Mouse (Mus musculus) embryonic facial prominence, embryonic 10.5 days (tissue): ENCODE measurements around the gene Gm4881. TPM values are rescaled to one million over a fixed set of nuclear protein-coding genes. Genes with fewer than 3 reads are reported as not detected.
"Not testable (repeated sequence)": the region's sequence is repeated elsewhere in the genome, so short reads cannot be mapped to it uniquely, and the experiment has no call there.

ENCODE experiments used
- DNase-seq: peaks from one replicate; pipeline ENCODE4 v3.0.0-alpha.2; 2017; ENCODE audit warnings: low spot score
- H3K27ac ChIP-seq: fragments of 300-500 bp; sonication (generic); replicated peaks from 2 replicates; pipeline ENCODE4 v1.5.1; 2016; ENCODE audit warnings: mild to moderate bottlenecking
- H3K27me3 ChIP-seq: fragments of 300-500 bp; sonication (generic); replicated peaks from 2 replicates; pipeline ENCODE4 v1.6.1; 2016; ENCODE audit warnings: low read depth, mild to moderate bottlenecking; ENCODE audit not compliant: poor library complexity, severe bottlenecking
- H3K36me3 ChIP-seq: fragments of 300-500 bp; sonication (generic); replicated peaks from 2 replicates; pipeline ENCODE4 v1.6.1; 2016; ENCODE audit warnings: mild to moderate bottlenecking, moderate library complexity
- H3K4me1 ChIP-seq: fragments of 300-500 bp; sonication (generic); 2 replicates; pipeline ENCODE4 v1.6.1; 2016
- H3K4me3 ChIP-seq: fragments of 300-500 bp; sonication (generic); 2 replicates; pipeline ENCODE4 v1.5.1; 2016; ENCODE audit warnings: mild to moderate bottlenecking, moderate library complexity
- H3K9me3 ChIP-seq: fragments of 300-500 bp; sonication (generic); 2 replicates; pipeline ENCODE4 v1.6.1; 2016; ENCODE audit warnings: mild to moderate bottlenecking
- WGBS: fragments of 180-500 bp; shearing (Covaris S2); methylation state at CpG from one replicate; pipeline ENCODE4 v1.1.7; 2016; 5-methylcytosine and 5-hydroxymethylcytosine counted together
- polyA plus RNA-seq: library from polyadenylated mRNA; unstranded; fragments of >200 nt; fragmentation: Nextera tagmentation; extraction: Ambion mirVana; gene quantifications from 2 replicates; pipeline ENCODE4 v1.2.1, GENCODE M21; 2016

The Gm4881 gene
- polyA plus RNA-seq, 1 experiment from 2014 or later: 0.17 TPM

- no peaks in the 10 kb centered on the region for H3K27me3 ChIP-seq
- 39% methylated on average over 10 of the region's 10 CpGs for WGBS
- H3K36me3 ChIP-seq: peaks cover 10% of the 10 kb centered on the region
- H3K9me3 ChIP-seq: no peaks in the 10 kb centered on the region
- peaks cover 60% of the 10 kb centered on the region for H3K4me1 ChIP-seq
- no peak for DNase-seq
- peak overlapping the region; percentile 88 for H3K27ac ChIP-seq
- H3K4me3 ChIP-seq: peak overlapping the region; percentile 78
These were observed 40.9 kb downstream of the Gm4881 start for GRCm38 (mm10) chr7:24903444-24903825.

GRCm38 (mm10) chr7:24902630-24903443, 41.5 kb downstream of the Gm4881 start, which contains the start of gene Arhgef1:
Gene Arhgef1, plus strand, starts transcription at chr7:24902912.
- H3K4me1 ChIP-seq: peaks cover 56% of the 10 kb centered on the region
- H3K36me3 ChIP-seq: peaks cover 4% of the 10 kb centered on the region; the same call in 1 of the 2 replicates
- H3K9me3 ChIP-seq: no peaks in the 10 kb centered on the region
- peak within 1 kb of the TSS; percentile 88 for H3K27ac ChIP-seq
- DNase-seq: peak; percentile 69
- no peaks in the 10 kb centered on the region for H3K27me3 ChIP-seq
- H3K4me3 ChIP-seq: peak within 1 kb of the TSS; percentile 78
- 5% methylated on average over 67 of the region's 68 CpGs for WGBS

GRCm38 (mm10) chr7:24902264-24902629, 42.0 kb downstream of the Gm4881 start:
- no peaks in the 10 kb centered on the region for H3K36me3 ChIP-seq
- no peaks in the 10 kb centered on the region for H3K9me3 ChIP-seq
- no peaks in the 10 kb centered on the region for H3K27me3 ChIP-seq
- H3K27ac ChIP-seq: peak overlapping the region; percentile 88
- peaks cover 52% of the 10 kb centered on the region for H3K4me1 ChIP-seq
- WGBS: 57% methylated on average over 2 of the region's 2 CpGs
- no peak for DNase-seq
- H3K4me3 ChIP-seq: peak overlapping the region; percentile 78

- peaks cover 50% of the 10 kb centered on the region for H3K4me1 ChIP-seq
- no peaks in the 10 kb centered on the region for H3K27me3 ChIP-seq
- WGBS: 80% methylated on average over 1 of the region's 1 CpGs
- H3K9me3 ChIP-seq: no peaks in the 10 kb centered on the region
- no peak for DNase-seq
- peak overlapping the region; percentile 78; the same call in 1 of the 2 replicates for H3K4me3 ChIP-seq
- peak overlapping the region; percentile 88 for H3K27ac ChIP-seq
- H3K36me3 ChIP-seq: no peaks in the 10 kb centered on the region
These were observed 42.5 kb downstream of the Gm4881 start for GRCm38 (mm10) chr7:24901842-24902241.

GRCm38 (mm10) chr7:24901114-24901513, 43.2 kb downstream of the Gm4881 start:
- H3K27me3 ChIP-seq: no peaks in the 10 kb centered on the region
- H3K27ac ChIP-seq: no peak overlapping the region
- no peaks in the 10 kb centered on the region for H3K36me3 ChIP-seq
- no peaks in the 10 kb centered on the region for H3K9me3 ChIP-seq
- 80% methylated on average over 6 of the region's 6 CpGs for WGBS
- no peak overlapping the region for H3K4me3 ChIP-seq
- peaks cover 43% of the 10 kb centered on the region for H3K4me1 ChIP-seq
- no peak for DNase-seq

GRCm38 (mm10) chr7:24897959-24898358, 46.3 kb downstream of the Gm4881 start:
- whole genome bisulfite sequencing: 80% methylated on average over 5 of the region's 5 CpGs
- peaks cover 16% of the 10 kb centered on the region for H3K4me1 ChIP-seq
- no peaks in the 10 kb centered on the region for H3K36me3 ChIP-seq
- H3K27me3 ChIP-seq: no peaks in the 10 kb centered on the region
- H3K27ac ChIP-seq: no peak overlapping the region
- no peaks in the 10 kb centered on the region for H3K9me3 ChIP-seq
- H3K4me3 ChIP-seq: no peak overlapping the region
- DNase-seq: no peak

GRCm38 (mm10) chr7:24897224-24897623, 47.1 kb downstream of the Gm4881 start, which contains the start of gene Cd79a:
Gene Cd79a, plus strand, starts transcription at chr7:24897381.
- WGBS: 66% methylated on average over 12 of the region's 12 CpGs

GRCm38 (mm10) chr7:24896269-24896668, 48.0 kb downstream of the Gm4881 start:
- no peaks in the 10 kb centered on the region for H3K27me3 ChIP-seq
- no peak for DNase-seq

More at GRCm38 (mm10) chr7:24897224-24897623, 47.1 kb downstream of the Gm4881 start, which contains the start of gene Cd79a:
- peaks cover 9% of the 10 kb centered on the region for H3K4me1 ChIP-seq
- DNase-seq: no peak
- H3K9me3 ChIP-seq: no peaks in the 10 kb centered on the region
- H3K36me3 ChIP-seq: peaks cover 3% of the 10 kb centered on the region; the same call in 1 of the 2 replicates
- no peak within 1 kb of the TSS for H3K4me3 ChIP-seq
- H3K27ac ChIP-seq: peak within 1 kb of the TSS; percentile 19; the same call in 1 of the 2 replicates
- H3K27me3 ChIP-seq: no peaks in the 10 kb centered on the region

GRCm38 (mm10) chr7:24895749-24896148, 48.5 kb downstream of the Gm4881 start:
- peaks cover 12% of the 10 kb centered on the region for H3K36me3 ChIP-seq
- not testable (repeated sequence) for H3K4me3 ChIP-seq, DNase-seq, H3K4me1 ChIP-seq, H3K27me3 ChIP-seq, H3K27ac ChIP-seq, H3K9me3 ChIP-seq
- 88% methylated on average over 2 of the region's 2 CpGs for WGBS

More at GRCm38 (mm10) chr7:24896269-24896668, 48.0 kb downstream of the Gm4881 start:
- peaks cover 4% of the 10 kb centered on the region for H3K4me1 ChIP-seq
- H3K9me3 ChIP-seq: no peaks in the 10 kb centered on the region
- no peak overlapping the region for H3K27ac ChIP-seq
- no peak overlapping the region for H3K4me3 ChIP-seq
- WGBS: 88% methylated on average over 8 of the region's 8 CpGs
- peaks cover 6% of the 10 kb centered on the region for H3K36me3 ChIP-seq

GRCm38 (mm10) chr7:24892125-24892583, 52.1 kb downstream of the Gm4881 start:
- Histone ChIP-seq H3K36me3 (peaks cover 48% of the 10 kb centered on the region), H3K4me1 (peaks cover 10% of the 10 kb centered on the region), H3K4me3 (no peak overlapping the region), H3K9me3 (no peaks in the 10 kb centered on the region), H3K27me3 (no peaks in the 10 kb centered on the region), H3K27ac (no peak overlapping the region)
- no peak for DNase-seq
- WGBS: 79% methylated on average over 2 of the region's 2 CpGs

GRCm38 (mm10) chr7:24891241-24892124, 52.8 kb downstream of the Gm4881 start:
- Histone ChIP-seq H3K4me1 (peaks cover 16% of the 10 kb centered on the region), H3K9me3 (no peaks in the 10 kb centered on the region), H3K27me3 (no peaks in the 10 kb centered on the region), H3K4me3 (no peak overlapping the region), H3K36me3 (peaks cover 54% of the 10 kb centered on the region), H3K27ac (no peak overlapping the region)
- DNase-seq: no peak
- 69% methylated on average over 3 of the region's 3 CpGs for WGBS
